Mouse (Mus musculus) thymus, adult 2 months (tissue): ENCODE data around the gene Smu1.

ENCODE experiments used
- CTCF ChIP-seq: fragments of 200-500 bp; IDR thresholded peaks from 2 replicates; pipeline ENCODE4 v1.5.1; 2012; ENCODE audit warnings: mild to moderate bottlenecking, control low read depth, low read length, moderate library complexity, borderline replicate concordance; ENCODE audit not compliant: control insufficient read depth, poor library complexity, insufficient read depth; ENCODE audit errors: extremely low read depth
- POLR2A ChIP-seq: fragments of 200-500 bp; IDR thresholded peaks from 2 replicates; pipeline ENCODE4 v1.6.1; 2012; ENCODE audit warnings: mild to moderate bottlenecking, low read length, control low read depth, moderate library complexity; ENCODE audit not compliant: control insufficient read depth, poor library complexity, insufficient read depth; ENCODE audit errors: extremely low read depth

GRCm38 (mm10) chr4:40800873-40801272 lies 43.1 kb upstream of the Smu1 start:
- TF ChIP-seq POLR2A (no peak), CTCF (no peak)
